Mouse (Mus musculus) heart, adult 9 months (tissue): ENCODE results near the gene Macrod2.

Experiments used
- DNase-seq, 2 experiments: peaks; one replicate each; pipeline ENCODE4 v3.0.0; 2022; ENCODE audit warnings: low spot score in 2 of 2

Macrod2 gene

DNA sequence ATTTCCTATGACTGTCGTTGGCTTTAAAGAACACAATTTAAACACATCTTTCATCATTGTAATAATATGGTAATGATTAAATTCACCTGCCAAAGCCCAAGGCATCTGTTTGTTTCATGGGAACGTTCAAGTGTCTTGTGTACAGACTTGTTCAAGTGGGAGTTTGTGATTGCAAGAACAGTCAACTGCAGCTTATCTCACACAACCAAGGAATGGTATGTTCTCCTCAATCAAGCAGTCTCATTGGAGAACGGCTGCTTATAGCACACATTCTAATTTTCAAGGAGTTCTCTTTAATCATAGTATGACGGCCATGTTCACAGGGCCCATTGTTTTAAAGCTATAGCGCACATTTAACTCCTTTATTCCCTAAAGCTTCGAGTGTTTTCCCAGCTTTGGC, 904.1 kb downstream of the Macrod2 start:
- no peak for DNase-seq

DNA sequence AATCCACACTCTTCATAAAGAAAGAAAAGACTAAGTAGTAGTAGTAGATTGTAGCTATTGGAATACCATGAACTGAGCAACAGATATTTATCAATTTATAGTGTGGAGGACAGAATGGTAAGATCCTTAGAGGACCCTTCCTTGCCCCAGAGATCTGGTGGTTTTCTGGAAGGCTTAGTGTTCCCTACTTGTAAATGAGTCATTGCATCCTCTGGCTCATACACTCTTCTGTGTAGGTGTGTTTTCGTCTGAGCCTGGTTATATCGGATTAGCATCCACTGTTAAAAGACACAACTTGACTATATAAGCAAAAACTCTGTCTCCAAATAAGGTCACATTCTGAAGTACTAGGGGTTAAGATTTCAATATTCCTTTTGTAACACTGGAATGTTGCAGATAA, 905.9 kb downstream of the Macrod2 start:
- DNase-seq = no peak

DNA sequence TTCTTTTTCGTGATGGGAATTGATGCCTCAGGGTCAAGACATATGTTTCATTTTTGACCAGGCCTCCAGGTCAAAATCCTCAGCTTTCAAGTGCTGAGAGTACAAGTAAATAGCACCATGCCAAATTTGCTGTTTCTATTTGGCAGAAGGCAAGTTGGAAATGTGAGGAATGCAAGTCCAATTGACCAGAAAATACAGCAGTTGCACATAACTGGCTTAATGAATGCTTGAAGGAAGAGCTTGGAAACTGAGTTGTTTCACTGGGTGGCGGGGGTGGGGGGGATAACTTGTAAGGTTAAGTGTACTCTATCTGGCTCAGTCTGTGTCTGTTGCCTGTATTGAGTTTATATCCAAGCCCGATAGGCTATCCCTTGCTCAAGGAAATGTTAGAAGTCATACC, 913.3 kb downstream of the Macrod2 start:
- no peak for DNase-seq

DNA sequence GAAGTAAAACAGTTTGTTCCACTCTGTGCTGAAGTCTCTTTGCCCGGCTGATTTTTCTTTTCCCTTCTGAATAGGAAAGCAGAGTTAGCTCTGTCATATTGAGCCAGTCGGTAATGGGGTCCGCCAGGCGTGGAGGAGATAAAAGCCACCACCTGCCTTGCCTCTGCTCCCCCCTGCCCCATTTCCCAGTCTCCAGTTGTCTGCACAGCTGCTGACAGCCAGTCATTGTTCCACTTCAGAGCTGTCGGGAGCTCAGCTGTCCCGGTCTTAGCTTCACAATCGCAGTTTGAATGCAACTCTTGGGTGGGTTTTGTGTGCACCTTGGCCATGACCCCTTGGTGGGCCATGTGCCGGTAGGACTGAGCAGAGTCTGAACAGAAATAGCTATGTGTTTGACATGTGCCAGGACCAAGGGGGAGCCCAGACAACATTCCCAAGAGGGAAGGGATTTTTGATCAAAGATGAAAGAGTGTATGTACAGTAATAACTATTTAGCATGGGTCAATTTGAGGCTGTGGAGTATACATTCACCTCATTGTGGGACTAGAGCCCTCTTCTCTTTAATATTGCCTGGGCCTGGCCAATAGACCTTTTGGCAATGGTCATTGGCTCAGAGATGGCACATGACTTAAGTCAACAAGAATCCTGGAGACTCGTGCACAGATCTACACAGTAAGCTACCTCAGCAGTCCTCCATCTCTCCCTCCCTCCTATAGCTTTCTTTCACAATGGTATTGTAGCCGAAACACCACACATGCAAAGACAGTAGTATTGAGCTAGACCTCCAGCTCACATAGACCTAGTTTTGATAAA, 917.2 kb downstream of the Macrod2 start:
- no peak for DNase-seq

DNA sequence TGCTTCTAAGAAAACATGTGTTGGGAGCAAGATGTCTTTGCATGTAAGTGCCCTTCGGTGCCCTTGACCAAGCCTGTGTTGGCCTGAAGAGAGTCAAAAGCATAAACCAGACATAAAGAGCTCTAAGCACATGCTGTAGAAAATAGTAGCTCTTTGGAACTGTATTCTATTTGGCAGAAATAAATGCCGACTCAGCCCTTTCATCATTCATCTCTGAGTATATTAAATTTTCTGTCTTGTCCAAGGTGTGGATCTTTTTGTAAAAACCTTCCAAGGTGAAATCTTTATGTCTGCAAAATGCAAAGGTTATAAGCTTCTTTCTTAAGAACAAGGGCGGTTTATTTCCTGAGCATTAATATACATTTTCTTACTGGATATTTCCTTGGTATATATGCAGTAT, 920.2 kb downstream of the Macrod2 start:
- no peak for DNase-seq

DNA sequence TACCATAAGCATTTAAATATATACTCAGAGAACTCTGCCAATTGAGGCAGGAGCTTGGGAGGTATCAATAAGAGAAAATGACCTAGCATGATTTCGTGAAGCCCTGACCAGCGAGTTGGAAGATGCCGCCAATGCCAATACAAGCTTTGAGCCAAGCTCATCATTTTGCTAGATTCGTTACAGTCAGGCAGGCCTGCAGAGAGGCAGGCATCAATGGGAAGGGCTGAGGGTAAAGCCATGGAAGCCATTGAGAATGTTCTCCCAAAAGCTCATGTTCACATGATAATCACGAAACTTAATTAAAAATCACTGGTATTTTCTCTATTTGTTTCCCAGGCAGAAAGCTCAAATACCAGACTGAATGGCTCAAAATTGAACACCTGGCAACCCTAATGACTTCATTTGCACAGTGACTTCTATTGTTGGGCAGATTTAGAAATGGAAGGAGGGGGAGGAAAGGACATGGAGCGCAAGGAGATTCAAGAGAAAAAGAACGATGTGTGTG, 928.9 kb downstream of the Macrod2 start:
- DNase-seq = no peak

DNA sequence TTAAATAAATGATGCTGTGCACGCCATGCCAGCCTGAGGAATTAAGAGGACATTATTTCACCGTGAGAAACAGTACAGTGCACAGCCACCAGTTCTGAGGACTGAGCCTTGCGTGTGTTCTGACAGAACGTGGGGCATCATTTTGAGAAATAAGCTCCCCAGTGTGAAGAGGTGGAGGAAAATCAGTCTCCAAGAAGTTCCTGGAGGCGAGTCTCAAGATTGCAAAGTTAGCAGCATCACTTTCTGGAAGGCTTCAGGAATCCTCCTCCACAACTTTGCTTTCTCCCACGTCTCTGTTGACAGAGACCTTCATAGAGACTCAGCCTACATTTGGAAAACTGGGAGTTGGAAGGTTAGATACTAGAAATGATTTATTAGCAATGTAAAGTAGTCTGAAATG, 932.2 kb downstream of the Macrod2 start:
- DNase-seq = no peak

DNA sequence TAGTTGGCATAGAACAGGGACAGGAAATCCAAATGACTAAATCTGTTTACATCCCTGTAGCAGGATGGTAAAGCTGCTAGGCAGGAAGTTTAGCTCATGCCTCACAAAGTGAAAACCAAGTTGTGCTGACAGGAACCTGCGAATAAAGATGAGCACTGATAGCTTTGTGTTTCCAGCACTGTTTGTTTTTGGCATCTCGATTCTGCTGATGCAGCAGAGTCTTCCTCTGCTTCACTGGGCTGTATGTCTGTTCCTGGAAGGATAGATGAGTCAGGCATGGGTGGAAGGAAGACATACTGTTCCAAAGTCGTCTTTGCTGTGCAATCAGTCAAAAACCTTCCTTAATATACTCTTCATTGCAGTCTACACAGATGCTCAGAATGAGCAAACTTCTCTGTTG, 942.6 kb downstream of the Macrod2 start:
- DNase-seq = no peak

DNA sequence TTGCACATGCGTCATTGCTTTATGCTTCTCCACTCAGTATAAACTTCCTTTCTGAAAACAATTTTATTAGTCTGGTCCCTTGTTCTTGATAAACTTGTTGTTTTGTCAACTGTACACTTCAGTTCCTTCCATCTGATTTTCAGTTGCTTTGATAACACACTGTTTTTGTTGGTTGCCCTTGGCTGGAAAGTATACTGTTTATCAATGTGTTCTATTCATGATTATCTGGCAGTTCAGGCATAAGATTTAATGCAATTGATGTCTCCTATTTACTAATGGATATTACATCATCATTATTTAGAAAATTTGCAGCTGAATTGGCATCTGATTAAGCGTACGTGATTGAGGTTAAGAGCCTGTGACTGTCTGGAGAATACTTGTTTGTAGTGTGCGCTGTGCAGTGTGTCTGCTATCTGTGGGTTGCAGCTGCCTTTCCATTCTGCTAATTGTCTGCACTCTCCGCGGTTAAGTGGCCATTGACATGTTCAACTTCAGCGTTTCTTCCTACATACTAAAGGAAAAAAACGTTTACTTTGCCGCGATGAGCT, 949.0 kb downstream of the Macrod2 start:
- no peak for DNase-seq

DNA sequence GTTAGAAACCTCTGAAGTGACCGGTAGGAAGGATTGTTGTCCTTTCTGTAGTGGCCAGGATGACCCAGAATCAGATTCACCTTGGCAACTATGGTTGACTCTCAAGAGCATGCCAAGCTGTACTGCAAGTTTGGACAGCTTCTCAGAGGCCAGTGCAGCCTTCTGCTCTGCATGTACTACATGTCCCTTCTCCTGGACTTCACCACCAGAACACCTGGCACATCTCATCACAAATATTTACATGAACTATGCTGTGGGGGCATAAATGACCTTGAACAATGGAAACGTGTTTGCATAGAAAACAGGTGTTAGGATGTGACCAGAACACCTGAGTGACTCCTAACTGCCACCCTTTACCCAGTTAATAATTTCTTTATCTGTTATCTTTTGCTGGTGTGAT, 957.5 kb downstream of the Macrod2 start:
- no peak for DNase-seq

DNA sequence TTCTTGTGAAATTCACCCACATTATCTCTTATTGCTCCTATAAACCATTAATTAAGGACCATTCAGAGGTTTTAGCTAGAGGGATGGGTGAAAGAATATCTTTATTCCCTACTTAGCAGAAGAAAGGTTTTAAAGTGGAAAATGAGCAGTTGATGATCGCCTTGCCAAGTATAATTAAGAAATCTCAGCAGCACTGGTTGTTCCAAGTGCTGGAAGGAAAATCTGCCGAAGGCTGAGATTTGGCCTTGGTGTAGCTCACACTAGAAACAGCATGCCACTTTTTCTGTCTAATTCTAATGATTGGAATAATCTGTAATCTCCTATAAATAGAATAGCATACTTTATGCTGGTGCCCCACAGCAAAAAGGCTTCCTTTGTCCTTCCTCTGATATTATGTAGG, 993.5 kb downstream of the Macrod2 start:
- DNase-seq = no peak

DNA sequence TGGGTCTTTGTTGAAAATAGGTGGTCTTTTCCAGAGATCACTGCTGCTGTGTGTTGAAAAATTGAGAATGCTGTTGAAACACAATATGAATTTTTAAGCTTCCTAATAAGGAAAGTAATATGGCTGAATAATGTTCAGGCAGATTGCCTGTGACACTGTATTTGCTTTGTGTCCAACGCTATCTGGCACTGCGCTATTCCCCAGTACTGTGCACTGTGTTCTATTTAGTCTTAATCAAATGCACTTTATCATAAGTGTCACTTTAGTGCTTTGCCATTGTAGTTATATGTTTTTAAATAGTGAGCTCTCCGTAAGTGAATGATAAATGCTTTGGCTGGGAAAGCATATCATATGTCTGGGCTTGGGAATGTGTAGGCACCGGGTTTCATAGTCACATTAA, 996.1 kb downstream of the Macrod2 start:
- no peak for DNase-seq

DNA sequence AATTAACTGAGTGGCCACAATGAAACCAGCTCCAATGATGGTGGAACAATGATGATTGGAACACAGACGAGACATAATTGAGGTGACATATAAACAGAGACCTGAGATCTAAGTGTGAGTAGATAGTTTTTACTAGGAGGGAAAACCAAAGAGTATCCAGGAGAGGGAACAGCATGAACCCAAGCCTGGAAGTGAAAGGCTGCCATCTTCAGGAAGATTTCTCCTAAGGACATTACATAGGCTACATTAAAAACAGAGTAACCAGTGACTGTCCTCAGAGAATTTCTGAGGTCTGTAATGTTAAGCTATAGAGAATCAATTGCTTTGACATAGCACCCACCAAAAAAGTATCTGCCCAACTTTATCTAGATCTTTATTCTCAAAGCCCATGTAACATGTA, 999.7 kb downstream of the Macrod2 start:
- DNase-seq = no peak

DNA sequence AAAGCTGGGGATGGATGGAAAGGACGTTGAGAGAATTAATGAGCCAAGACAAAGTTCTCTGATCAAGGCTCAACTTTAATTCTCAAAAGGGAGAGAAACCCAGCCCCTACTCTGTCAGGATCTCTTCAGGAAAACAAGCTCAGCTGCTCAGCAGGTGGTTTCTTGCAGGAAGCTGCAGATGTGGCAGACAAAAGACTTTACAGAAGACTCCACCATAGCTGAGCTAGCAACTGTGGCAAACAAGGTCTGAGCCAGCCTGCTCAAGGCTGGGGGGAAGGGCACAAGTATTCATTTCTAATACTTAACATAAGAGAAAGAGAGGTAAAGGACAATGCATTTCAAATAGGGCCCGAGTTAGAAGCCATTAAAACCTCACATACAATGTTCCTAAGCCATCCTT, 1013.7 kb downstream of the Macrod2 start:
- DNase-seq = no peak

DNA sequence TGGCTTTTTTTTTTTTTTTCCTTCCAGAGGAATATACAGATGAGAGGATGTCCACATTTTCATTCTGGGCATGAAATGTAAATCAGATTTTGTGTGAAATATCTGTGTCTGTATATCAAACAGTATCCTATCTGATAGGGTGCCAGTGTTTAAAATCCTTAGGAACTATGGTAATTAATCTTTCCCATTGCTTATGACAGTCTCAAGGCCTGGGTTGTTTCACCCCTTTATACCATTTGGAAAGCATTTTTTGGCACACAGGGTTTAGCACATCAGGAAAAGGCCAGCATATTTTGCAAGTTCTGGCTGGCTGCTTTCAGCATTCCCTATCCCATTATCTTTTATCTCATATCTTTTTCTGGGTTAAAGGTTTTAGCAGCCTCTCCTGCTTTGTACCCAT, 1021.3 kb downstream of the Macrod2 start:
- DNase-seq = no peak

DNA sequence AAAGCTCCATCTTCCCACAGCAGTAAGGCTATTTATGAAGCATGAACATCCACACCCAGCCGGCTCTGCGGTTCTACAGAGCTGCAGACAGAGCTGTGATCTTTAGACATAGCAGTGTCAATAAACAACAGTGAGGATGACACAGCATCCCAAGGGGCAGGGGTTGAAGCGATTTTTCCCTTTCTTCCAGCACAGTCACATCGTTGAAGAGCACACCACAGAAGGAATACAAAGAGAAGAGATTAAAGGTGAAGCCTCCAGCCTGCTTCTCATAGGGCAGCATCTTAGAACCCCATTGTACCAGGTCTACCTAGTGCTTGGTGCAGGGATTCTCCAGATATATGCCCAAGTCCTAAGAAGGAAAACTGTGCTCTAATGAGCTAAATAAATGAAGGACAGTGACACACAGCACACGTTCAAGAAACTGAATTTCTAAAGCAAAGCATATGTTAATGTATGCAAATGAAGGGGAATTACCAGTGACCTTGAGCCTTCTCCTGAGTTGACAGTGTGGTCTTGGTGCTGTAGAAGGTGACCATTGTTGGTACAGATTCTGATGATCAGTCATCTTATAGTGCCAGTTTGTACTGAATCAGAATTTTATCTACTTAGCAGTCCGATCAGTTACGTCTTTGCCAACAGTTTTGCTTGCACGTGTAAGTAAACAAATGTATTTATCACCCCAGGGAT, 1021.9 kb downstream of the Macrod2 start:
- no peak for DNase-seq

DNA sequence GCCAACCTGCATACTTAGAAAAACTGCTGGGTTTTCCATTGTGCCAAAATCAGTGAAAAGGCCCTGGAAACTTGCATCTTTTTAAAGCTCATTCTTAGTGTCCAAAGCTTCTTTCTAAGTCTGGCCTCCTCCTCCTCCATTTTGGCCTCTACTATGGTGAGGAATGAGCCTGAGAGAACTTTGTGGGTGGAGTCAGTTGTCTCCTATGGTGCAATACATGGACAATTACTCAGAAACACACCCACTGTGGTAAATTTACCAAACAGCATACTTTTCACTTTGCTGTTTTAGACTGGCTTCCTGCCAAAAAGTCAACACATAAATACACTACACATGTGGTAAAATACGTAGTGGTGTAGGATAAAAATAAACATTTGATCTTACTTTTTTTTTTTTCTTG, 1024.7 kb downstream of the Macrod2 start:
- no peak for DNase-seq

DNA sequence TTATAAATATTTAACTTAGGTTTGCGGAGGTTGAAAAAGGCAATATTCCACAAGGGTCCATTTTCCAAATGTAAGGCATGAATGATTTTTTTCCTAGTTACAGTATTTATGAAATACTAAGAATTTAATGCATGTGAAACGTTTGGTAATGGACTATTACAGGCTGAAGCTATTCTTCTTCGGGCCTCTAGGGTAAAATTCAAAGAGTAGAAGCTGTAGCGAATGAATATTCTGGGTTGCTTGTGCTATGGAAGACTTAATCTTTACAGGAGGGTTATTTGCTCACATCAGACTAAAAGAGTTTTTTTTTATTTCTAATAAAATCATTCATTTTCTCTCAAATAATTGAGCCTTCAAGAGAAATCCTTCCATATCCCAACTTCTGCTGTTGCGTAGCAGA, 1039.0 kb downstream of the Macrod2 start:
- no peak for DNase-seq

DNA sequence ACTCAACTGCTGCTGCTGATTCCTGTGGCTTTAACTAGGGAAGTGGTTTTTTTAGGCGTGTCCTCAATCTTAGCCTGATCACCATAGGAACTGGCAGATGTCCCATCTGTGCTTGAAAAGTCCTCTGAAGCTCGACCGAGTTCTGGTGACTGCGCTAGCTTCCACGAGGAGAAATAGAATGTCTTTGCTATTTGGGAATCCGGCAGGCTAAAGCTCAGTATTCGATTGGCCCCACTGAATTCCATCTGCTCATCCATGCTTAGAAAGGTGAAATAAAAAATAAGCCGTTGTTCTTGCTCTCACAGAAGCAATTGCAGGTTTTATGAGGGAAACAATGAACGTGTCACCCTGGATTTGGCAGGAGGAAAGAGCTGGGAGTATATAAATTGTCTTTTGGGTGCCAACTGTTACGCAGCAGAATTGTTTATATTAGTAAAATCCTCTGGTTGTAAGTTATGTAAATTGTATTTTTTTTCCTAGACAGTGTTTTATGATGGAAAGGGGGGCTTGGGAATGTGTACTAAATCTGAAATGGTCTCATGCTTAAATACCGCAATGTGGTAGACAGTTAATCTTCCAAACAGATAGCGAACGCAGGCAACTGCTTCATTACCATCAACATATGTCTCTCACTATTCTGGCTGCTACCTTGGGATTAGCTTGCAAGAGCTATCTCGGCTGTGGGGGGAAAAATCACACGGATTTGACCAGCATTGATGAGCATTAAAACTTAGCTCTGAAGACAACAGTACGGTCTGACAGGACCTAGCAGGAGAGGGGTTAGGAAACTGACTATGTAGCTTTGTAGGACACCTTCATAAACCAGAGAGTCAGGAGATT, 1039.8 kb downstream of the Macrod2 start:
- DNase-seq = no peak

DNA sequence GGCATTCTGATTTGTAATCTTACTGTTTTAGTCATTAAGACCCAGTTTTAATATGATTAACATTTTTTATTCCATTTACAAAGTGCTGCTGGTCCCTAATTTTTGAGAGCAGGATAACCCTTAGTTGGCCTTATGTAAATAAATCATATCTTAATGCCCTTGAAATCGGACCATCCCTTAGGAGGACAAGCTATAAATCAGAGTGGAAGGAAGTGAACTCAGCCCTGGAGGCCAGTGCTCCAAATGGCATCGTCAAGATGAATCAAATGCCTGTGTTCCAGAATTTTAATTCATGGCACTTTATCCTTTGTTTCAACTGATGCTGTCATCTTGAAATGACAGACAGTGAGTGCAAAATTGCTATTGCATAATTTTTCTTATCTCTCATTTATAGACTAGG, 1046.8 kb downstream of the Macrod2 start:
- DNase-seq = no peak

DNA sequence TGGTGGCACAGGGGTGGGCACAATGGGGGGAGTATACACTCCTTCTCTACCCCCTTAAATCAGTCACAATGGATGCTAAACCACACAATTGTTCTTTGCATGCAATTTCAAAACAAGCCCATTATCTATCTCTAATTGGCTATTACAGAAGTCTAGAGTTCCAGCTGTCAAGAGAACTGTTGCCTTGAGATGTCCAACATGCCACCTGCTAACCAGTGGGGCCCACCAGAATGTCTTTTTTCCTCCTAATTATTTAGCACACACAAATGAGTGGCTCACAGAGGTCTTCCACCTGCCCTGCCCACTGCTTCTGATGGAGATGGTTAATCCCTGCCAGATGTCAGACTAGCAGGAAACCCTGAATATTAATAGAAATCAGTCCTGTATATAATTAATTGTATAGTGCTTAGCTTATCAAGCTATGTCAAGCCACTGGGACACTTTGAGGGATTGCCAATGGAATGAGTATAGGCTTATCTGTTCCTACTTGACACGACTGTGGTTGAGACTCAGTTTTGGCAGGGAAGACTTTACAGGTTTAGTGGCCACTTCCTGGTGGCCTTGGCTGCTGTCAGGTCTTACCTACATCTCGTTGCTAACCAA, 1054.1 kb downstream of the Macrod2 start:
- DNase-seq = no peak

DNA sequence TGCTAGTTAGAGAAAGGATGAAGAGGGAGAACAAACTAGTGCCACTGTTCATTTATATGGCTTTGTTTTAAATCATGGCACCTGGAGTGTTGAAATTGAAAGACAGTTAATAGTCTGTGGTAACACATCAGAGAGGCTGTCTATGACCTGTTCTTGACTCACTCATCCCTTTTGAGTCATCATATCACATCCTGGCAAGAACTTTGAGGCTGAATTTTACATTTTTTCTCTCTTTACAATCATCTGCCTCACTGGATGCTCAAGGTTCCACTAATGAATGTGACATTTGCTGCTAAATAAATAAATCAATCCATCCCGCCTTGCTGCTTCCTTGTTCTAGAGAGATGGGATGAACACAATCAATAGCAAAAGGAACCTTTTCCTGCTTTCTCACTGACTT, 1068.8 kb downstream of the Macrod2 start:
- DNase-seq = no peak
